Mouse (Mus musculus): ENCODE measurements at regions not wholly inside any gene's neighbourhood (a gene's known extent, or its start where the extent isn't known, plus 50 kb on each side); places are given as distances from the start of the nearest gene placed in this dataset.

DNA sequence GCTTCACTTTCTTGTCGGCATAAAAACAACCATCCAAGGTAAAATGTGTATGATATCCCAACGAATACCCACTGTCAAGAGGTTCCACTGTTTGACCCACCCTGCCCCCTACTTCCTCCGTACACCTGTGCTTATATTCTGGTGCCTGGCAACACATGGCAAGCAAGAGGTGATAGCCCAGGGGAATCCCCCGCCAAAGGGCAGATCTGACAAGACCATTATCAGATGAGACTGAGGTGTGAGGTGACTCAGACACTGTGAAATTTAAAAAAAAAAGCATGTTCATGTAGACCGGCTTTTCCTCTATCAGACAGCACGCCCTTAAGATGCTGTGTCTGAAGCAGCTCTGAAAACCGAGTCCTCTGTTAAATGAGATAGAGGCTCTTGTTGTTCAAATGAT is 89.4 kb upstream of the Bach2 start:
- DNase-seq (ENCODE audit: low spot score in 2 of 2), result no peak

DNA sequence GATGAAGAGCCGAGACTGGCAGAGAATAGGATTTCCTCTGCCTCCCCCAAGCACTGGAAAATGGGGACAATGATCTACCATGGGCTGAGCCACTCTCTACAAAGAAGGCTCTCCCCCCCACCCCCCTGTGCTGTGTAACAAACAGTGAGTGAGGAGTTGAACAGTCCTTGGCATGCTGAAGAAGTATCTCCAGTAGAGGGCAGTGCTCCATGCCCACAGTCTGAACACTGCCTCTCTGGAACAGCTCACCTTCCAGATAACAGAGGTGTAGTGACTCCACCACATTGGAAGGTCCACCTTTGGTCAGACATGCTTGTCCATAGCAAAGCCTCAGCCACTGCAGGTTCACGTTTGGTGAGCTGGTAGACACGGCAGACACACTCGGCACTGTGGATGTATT is 85.2 kb upstream of the Bach2 start:
- peak; percentile 13 to 58 for DNase-seq (ENCODE audit: low spot score in 2 of 2)

DNA sequence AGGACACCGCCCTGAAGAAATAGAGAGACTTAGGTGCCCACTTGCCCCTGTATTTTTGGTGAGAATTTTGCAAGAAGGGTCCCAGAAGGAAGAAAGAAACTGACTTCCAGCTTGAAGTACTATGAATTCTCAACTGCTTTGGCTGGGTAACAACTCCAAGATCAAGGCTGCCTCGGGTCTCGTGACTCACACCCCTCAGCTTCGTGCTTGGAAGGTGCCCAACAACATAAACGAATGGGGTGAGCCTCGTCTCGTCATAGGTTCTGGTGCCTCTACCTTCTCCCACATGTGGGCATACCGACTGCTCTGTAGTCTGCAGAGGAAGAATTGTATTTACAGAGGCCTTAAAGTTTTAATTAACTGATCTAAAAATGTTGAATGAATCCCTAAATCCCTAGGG is 81.6 kb upstream of the Bach2 start:
- DNase-seq (ENCODE audit: low spot score in 2 of 2), result no peak

DNA sequence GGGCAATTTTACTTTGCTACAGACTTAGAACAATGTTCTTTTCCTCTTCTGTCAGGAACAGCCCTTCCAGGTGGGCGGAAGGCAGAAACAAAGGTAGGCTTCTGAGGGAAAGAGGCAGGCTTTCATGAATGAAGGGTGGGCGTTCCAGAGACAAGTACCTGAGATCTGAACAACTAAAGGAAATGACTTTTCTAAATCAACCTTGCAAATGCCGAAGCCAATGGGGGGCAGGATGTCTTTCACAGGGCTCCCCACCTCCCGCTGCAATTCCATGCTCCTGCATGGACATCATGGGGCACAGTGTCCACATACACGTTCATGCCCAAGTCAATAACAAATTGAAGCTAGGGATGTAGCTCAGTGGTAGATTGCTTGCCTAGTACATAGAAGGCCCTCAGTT is 80.2 kb upstream of the Bach2 start:
- no peak for DNase-seq (ENCODE audit: low spot score in 2 of 2)

DNA sequence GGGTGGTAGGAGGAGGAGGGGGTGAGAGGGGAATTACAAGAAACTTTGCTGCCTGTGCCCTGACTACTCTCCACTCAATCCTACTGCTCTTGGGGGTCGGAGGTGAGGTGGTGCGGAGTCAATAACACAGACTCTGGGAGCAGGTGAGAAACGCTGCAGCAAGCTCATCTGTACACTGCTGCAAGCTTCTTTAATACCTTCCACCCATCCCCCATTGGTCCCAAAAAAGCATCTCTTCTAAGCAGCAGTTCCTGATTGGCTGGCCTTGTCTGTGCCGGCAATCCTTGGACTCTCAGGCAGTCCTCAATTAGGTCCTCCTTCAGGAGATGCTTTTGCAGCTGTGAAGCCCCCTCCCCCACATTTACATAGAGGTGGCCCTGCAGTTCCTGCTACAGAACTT is 79.7 kb upstream of the Bach2 start:
- no peak for DNase-seq (ENCODE audit: low spot score in 2 of 2)

DNA sequence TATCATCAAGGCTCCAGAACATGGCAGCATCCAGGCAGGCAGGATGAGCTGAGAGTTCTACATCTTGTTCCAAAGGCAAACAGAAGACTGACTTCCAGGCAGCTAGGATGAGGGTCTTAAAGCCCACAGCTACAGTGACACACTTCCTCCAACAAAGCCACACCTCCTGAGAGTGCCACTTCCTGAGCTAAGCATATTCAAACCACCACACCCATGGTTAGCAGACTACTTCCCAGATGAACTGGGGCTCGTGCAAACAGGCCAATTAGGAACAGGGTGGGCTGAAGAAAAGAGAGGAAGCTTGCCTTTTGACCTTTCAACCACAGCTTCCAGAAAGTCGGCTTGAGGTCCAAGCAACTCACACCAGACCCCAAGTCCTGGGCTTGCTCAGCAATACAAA is 77.8 kb upstream of the Bach2 start:
- peak; percentile 31 to 39 for DNase-seq (ENCODE audit: low spot score in 2 of 2)

DNA sequence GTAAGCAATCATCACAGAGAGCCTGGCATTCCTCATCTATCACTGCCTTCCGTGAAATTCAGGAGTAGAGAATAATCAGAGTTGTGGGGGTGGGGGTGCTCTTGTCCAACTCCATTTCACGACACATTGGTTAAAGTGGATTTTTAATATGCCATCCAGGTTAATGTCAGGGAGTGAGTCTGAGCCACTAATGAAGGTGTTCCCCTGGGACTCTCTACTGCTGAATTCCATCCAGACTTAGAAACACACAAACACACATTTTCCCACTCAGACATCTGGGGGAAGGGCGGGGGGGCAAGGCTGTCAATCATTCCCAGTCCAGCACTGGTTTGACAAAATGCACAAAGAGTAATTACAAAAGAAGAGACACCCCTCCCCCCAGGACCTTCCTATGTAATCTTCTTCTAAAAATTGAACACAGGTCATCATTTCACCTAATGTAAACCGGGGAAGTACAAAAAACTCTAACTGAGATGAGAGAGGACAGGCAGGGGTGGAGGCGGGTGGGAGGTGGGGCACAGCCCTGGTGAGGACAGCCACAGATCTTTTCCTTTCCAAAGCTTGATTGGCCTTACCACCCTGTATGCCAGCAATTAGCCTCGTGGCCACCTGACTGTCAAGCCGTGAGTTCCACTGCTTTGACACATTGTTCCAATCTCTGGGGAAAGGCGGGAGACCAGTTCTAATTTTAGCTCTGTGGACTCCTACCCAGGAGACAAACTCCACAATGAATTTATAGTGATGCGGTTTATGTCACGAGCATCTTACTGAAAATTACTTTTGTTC is 76.5 kb upstream of the Bach2 start:
- no peak for DNase-seq (ENCODE audit: low spot score in 2 of 2)

DNA sequence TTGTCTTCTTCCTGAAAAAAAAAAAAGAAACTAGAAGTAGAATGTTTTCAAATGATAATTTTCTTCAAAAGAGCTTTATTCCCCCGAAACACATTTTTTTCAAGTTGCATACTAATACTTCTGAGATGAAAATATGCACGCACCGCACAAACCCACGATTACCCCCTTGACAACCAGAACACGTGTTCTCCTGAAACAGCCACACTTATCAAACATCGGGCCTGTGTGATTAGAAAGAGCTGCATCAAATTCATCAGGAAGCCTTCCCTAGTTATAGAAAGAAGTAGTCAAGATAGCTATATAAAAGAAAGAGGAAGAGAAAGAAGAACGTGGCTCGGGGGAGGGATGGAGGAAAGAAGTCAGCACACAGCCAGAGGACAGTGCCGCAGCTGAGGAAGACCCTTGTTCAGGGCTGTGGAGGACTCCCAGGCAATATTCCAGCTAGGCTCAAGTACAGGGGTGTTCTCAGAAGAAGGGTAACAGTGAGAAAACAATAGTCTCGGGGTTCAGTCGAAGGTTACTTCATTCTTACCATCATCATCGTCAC is 75.8 kb upstream of the Bach2 start:
- no peak for DNase-seq (ENCODE audit: low spot score in 2 of 2)

DNA sequence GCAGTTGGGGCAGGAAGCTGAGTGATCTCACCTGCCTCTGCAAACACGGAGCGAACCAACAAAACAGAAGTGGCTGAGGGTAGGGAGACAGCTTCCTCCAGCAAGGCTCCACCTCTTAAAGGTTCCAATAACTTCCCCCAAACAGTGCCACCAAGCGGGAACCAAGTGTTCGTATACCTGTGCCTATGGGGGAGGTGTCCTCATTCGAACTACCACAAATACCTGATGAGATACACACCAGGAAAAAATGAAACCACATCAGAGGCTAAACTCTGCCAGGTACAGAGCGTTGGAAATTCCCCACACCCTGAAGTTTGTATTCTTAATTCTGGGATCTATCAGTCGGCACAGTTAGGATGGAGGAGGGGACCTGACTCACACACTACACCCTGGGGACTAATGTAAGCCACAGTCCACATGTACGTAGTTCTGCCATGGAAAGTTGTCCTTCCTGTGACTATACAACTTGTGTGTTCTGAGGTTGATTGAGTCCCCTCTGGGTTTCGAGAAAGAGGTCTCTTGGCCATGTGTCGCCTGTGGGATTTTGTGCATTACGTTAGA is 74.4 kb upstream of the Bach2 start:
- peak; percentile 21 to 39 for DNase-seq (ENCODE audit: low spot score in 2 of 2)

DNA sequence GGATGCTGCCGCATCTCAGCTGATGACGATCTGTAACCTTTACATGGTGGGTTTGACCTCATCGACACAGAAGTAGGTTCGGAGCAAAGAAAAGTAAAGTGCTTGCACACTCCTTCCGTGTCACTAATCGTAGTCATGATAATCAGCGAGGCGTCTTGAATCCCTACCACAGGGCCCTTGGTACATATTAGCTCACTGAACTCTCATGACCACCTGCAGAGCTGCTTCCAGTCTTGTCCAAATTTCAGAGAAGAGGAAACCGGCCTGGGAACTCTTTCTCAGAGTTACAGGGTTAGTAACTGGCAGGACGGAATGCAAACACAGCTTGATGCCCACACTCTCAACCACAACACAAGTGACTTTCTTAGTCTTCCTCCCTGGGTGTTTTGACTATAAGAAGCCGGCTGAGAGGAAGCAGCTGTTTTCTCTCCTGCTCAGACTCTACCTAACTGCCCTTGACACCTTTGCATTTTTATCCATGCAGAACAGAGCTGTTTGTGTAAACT is 73.8 kb upstream of the Bach2 start:
- peak; percentile 38 to 42 for DNase-seq (ENCODE audit: low spot score in 2 of 2)

DNA sequence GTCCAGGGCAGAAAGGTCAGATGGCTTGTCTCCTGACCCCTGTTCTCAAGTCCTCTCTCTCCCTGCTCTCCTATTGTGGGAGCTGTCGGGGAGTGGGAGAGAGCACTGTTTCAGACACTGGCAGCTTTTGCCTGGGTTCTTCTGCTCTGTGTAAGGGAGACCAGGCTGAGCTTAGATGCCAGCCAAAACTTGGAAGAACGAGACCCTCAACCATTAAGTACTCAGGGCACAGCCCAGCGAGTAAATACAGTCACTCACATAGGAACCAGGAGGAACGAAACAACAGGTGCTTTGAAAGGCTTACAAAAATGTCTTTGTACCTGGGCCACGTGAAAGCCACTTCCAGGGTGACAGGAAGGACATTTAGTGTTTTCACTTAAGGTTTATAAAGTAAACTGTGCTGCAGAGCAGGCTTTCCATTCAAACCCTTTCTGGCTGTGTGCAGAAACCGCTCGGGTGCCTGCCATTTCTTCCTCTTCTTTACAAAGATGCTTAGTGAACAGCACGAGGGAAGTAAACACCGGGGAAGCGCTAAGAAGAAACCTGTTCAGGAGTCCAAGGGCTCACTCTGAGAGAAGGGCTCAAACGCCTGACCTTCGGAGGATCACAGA is 72.6 kb upstream of the Bach2 start:
- DNase-seq (ENCODE audit: low spot score in 2 of 2), result peak in 1 of 2 experiments; percentile 31

DNA sequence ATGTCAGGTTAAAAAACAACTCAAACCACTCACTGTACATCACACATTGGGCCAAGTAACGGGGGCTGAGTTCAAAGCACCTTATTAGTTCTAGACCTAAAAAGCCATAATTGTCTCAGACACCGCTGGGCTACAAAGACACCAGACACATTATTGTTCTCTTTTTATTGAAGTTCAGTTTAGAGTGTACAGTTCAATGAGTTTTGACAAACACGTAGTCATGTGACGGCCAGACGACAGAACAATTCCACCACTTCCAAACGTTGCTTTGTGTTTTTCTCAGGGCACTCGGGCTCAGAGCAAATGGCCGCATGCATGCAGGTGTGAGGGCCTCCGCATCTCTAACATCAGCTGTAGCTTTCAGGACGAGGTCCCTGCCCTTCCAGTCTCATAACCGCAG is 71.5 kb upstream of the Bach2 start:
- no peak for DNase-seq (ENCODE audit: low spot score in 2 of 2)

DNA sequence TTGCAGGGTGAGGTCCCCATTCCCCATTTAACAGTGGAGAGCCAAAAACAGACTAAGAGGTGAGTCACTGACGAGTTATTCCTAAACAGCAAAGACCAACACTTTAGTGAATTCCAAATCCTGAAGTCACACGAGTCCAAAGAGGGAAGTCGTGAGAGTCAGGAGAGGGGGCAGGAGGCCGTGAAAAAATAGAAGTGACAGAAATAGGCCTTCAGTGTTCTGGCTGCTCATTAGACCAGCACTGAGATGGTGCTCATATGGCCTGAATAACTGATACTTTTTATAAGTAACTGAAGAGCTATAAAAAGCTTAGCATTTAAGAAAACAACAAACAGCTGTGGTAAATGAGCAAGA is 68.5 kb upstream of the Bach2 start:
- DNase-seq (ENCODE audit: low spot score in 2 of 2), result no peak

DNA sequence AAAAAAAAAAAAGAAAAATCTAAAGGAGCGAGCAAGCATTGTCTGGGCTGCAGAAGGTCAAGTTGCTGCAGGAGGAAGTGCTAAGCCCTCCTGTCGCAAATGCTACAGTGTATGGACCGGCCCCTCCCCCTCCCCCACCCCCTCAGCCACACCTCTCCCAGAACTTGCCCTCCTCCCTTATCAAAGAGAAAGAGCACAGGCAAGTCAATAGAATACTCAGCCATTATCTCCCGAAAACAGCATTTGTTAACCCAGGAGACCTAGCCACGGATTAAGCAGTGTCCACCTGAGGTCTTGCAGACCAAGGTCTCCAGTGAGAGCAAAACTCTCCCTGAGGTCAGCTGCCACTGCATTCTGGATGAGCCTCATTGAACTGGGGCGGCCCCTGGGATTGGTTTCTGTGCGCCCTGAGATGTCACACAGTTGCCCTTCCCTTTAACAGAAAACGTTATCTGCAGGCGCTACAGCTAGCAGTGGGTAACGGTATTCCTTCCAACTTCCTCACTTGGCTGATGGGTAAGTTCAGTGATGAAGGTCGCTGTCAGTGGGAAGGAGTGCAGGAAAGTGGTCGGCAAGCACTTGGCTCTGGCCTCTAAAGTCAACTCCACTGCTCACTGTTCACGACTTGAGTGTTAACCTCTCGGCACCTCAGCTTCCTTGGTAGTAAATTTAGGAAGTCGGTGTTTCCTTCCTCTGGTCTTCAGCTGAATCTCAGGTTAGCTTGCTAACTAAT is 68.0 kb upstream of the Bach2 start:
- no peak for DNase-seq (ENCODE audit: low spot score in 2 of 2)

DNA sequence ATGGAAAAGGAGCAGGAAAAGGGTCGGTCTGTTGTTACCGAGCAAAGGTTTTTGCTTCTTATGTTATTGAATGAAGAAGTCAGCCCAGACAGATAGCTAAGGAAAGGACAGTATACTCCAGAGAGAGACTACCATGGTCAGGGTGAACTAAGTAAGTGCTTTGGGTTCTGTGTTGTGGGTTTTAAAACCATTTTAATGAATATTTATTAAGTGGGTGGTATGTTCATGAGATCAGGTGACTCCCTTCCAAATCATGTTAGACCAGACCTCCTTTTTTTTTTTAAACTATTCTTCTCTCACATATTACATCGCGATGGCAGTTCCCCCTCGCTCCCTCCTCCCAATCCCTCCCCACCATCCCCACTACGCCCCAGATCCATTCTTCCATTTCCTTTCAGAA is 67.3 kb upstream of the Bach2 start:
- DNase-seq (ENCODE audit: low spot score in 2 of 2), result no peak

DNA sequence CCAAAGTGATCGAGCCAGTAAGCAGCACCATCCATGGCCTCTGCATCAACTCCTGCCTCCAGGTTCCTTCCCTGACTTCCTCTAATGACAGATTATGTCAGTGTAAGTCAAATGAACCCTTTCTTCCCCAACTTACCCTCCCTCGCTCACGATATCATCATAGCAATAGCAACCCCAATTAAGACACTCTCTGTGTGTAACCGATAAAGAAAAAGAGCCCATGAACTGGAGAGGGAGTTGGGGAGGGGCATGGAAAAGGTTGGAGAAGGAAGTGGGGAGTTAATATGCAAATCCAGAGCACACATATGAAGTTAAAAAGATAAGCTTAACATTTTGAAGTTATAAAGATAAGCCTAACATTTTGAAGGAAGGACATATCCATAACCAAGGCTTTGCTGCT is 65.6 kb upstream of the Bach2 start:
- no peak for DNase-seq (ENCODE audit: low spot score in 2 of 2)

DNA sequence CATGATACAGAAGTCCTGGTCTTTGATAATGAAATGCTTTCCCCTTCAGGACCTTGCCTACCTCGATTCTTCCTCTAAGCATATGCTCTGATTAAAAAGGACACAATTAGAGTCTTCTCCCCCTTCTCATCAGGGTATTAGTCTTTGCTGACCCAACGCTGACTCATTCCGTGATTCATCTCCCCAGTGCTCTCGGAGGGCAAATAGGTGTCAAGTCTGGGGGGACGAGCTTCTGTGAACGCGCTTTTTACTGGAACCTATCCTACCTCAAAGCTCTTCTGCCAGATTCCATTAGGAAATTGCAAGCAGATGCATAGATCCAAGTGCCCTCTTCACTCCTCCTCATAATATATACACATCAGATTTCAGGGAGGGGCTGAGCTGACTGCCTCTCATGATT is 63.8 kb upstream of the Bach2 start:
- DNase-seq (ENCODE audit: low spot score in 2 of 2), result no peak

DNA sequence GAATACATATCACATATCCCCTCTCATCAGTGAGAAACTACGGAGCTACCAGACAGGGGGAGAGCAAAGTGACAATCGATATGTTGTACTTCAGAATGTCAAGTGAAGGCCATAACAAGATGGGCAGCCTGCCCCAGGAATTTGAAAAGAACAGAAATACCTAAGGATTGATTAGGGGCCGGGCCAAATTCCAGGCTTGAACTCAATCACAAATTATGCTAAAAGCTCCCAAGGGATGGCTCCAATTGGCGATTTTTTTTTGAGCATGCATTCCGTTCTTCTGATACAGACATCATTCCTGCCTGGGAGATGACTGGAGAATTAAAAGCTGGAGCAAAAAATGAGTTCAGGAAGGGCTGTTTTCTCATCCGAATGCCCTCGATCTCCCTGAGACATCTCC is 63.4 kb upstream of the Bach2 start:
- DNase-seq (ENCODE audit: low spot score in 2 of 2), result no peak

DNA sequence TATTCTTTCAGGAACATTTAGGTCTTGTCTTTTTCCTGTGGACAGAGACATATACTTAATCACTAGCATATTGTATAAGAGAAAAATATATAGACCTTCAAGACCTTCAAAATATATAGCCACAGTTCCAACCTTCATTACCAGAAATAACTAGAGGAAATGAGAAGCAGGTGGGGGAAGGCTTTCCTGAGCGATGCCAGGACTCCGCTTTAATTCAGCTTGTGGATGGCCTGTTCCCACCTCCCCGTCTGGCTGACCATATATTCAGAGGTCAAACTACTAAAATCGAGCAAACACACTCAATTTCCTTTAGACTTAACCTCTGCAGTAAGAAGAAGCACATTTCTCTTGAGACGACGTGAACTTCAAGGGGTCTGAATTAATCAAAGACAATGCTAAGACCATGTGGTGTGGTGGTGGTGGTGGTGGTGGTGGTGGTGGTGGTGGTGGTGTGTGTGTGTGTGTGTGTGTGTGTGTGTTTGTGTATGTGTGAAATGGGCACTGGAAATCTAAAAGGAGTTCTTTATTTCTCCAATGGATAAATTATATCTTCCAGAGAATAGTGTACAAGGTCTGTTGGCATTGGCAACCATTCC is 62.7 kb upstream of the Bach2 start:
- DNase-seq (ENCODE audit: low spot score in 2 of 2), result no peak

DNA sequence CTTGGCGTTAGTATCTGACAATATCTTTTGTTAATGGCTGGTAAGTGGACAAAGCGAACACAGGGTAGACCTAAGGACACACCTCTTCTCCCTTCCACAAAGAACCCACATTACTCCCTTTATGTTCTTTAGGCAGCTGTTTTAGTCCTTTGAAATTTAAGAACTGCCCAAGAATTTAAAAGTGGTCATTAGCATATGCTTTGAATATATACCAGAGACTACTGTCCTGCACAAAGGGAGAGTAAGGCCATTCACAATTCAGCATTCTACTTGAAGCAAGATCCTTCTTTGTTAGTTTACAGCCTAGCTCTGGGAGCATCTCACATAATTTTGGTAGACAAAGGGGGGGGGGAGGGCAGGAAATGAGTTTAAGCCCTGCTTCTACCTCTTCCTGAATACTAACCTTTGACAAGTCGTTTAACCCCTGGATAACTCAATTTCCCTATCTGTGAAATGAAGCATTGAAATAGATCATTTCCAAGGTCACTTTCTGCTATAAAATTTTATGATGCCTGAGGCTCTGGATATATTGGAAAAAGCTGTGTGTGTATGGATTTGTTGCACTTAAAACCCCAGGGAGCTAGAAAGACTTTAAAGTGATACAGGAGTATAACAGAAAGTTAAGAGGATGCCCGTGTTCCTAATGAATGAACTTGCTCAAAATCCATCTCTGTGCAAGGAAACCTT is 62.0 kb upstream of the Bach2 start:
- no peak for DNase-seq (ENCODE audit: low spot score in 2 of 2)

DNA sequence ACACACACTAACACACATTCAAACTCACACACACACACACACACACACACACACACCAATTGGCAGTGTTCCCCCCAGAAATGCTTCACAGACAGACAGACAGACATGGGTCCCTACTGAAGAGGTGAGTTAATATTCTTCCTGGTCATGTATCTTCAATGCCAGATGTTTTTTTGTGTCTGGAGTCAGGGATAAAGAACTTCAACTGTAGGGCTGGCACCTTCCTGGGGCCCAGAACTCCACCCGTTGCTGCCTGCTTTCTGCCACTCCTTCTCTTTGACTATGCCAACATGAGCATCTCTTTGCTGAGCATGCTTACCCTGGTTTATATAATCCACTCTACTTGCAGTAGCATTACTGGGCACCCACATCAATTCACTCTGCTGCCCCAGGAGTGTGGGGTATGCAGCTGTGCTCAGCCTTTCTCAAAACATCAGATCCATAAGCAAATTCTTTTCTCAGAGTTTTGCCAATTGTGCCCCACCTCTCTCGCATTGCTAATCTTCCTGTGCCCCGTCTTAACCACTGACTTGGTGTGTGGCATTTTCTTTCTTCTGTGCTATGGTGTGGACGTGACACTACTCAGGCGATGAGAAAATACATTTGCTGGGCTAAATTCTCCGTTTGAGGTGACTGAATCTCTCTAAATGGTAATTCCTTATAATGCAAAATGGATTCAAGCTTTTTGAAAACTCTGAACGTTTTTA is 60.5 kb upstream of the Bach2 start:
- no peak for DNase-seq (ENCODE audit: low spot score in 2 of 2)

Data from thymus, postnatal 10 days (tissue).